Mouse (Mus musculus) erythroblast, embryonic 14.5 days (primary cell): Measurements from ENCODE around the gene Atl1.

Source experiments
- GATA1 ChIP-seq: IDR thresholded peaks from 2 replicates; pipeline ENCODE4 v1.6.1; 2012; ENCODE audit warnings: low read length, inconsistent platforms, mixed read lengths
- TAL1 ChIP-seq: IDR thresholded peaks from 3 replicates; pipeline ENCODE4 v1.6.1; 2012; ENCODE audit warnings: low read length, inconsistent platforms, mixed read lengths

DNA sequence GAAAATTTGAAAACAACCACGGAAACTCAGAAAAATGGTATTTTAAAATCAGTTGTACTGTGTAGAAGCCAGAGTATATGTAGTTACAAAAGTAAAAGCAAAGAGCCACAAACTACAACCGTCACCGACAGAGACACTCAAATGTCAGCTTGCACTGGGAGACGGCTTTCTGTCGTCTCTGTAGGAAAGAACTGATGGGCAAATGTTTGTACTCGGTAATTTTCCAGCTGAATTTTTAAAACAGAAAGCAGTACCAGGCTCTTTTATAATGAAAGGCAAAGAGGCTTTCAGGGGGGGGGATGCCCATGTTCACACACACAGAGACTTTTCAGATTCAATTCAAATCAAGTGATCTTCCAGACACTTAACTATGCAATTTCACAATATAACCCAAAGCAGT, 12.7 kb upstream of the Atl1 start:
- TF ChIP-seq TAL1 (no peak), GATA1 (no peak)
